Mouse (Mus musculus) liver, adult 2 months (tissue): ENCODE measurements around the gene Olfr545.

Experiments
- CTCF ChIP-seq: fragments of 200-500 bp; IDR thresholded peaks from 2 replicates; pipeline ENCODE4 v1.5.1; 2011; ENCODE audit warnings: low read depth, low read length, control low read depth
- POLR2A ChIP-seq: fragments of 200-500 bp; IDR thresholded peaks from 2 replicates; pipeline ENCODE4 v1.6.1; 2011; ENCODE audit warnings: low read length, control low read depth; ENCODE audit not compliant: insufficient read depth; ENCODE audit errors: extremely low read depth

DNA sequence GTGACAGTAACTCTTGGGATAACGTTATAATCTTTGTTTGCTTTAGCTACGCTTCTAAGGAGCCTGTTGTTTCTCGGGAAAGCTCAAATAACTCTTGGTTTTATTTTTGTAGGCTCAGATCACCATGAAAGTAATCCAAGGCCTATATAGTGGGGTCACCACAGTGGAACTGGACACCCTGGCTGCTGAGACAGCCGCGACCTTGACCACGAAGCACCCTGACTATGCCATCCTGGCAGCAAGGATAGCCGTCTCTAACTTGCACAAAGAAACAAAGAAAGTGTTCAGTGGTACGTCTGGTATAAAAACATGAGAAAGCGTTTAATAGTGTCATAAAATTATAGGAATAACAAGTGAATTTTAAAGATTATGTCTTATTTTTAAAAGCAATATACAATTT is 52.9 kb downstream of the Olfr545 start:
- TF ChIP-seq CTCF (no peak), POLR2A (no peak)
